Mouse (Mus musculus) common myeloid progenitor, adult 5-6 weeks (primary cell): ENCODE results near the gene Pigk. TPM values are rescaled to one million over a fixed set of nuclear protein-coding genes. Genes with fewer than 3 reads are reported as not detected.

ENCODE experiments used
- total RNA-seq: library from RNA; stranded (forward); fragments of 200-1000, 187-1606 nt; gene quantifications from 2 replicates; pipeline ENCODE4 v1.2.3, GENCODE M21; 2017

The Pigk gene
- total RNA-seq, 1 experiment from 2014 or later, result 46.2 TPM

Other genes starting within 250 kb of the Pigk start
- not detected in 2 replicates for gene Ak5, start 45.7 kb upstream of the Pigk start, total RNA-seq